Mouse (Mus musculus) kidney, postnatal 0 days (tissue): Measurements from ENCODE around the gene St13. TPM values are rescaled to one million over a fixed set of nuclear protein-coding genes. Genes with fewer than 3 reads are reported as not detected.

Experiments
- ATAC-seq: fragments of 200-750 bp; cut with Nextera tagmentation; replicated peaks from 2 replicates; pipeline ENCODE4 v1.8.0; 2017; ENCODE audit warnings: low read depth, moderate number of reproducible peaks, moderate TSS enrichment, moderate library complexity; ENCODE audit not compliant: low FRiP score
- DNase-seq: peaks from one replicate; pipeline ENCODE4 v3.0.0-alpha.2; 2016; ENCODE audit warnings: low spot score
- H3K27ac ChIP-seq: fragments of 300-500 bp; sonication (generic); 2 replicates; pipeline ENCODE4 v1.5.1; 2014; ENCODE audit warnings: mild to moderate bottlenecking
- H3K27me3 ChIP-seq: fragments of 300-500 bp; sonication (generic); 2 replicates; pipeline ENCODE4 v1.6.1; 2014; ENCODE audit warnings: low read length, mixed read lengths; ENCODE audit not compliant: insufficient read depth
- H3K36me3 ChIP-seq: fragments of 300-500 bp; sonication (generic); 2 replicates; pipeline ENCODE4 v1.6.1; 2014; ENCODE audit warnings: low read length, mixed read lengths; ENCODE audit not compliant: insufficient read depth
- H3K4me1 ChIP-seq: fragments of 300-500 bp; sonication (generic); replicated peaks from 2 replicates; pipeline ENCODE4 v1.6.1; 2014; ENCODE audit warnings: antibody characterized with exemption, low read length, mixed read lengths; ENCODE audit not compliant: insufficient read depth
- H3K4me2 ChIP-seq: fragments of 300-500 bp; sonication (generic); 2 replicates; pipeline ENCODE4 v1.6.1; 2014; ENCODE audit warnings: mild to moderate bottlenecking, low read length, moderate library complexity, mixed read lengths
- H3K4me3 ChIP-seq: fragments of 300-500 bp; sonication (generic); replicated peaks from 2 replicates; pipeline ENCODE4 v1.5.1; 2014; ENCODE audit warnings: low read depth, low read length
- H3K9ac ChIP-seq: fragments of 300-500 bp; sonication (generic); 2 replicates; pipeline ENCODE4 v1.6.1; 2014; ENCODE audit warnings: low read depth, low read length
- H3K9me3 ChIP-seq: fragments of 300-500 bp; sonication (generic); replicated peaks from 2 replicates; pipeline ENCODE4 v1.6.1; 2016; ENCODE audit warnings: low read length, inconsistent platforms, mixed read lengths
- CTCF ChIP-seq: IDR thresholded peaks from 2 replicates; pipeline ENCODE4 v1.5.1; 2016; ENCODE audit warnings: antibody characterized with exemption, low read depth, mild to moderate bottlenecking, moderate library complexity
- WGBS: fragments of 180-500 bp; shearing (Covaris S2); extraction: QIAGEN DNeasy Blood & Tissue Kit; methylation state at CpG from one replicate; pipeline ENCODE4 v1.1.7; 2014; 5-methylcytosine and 5-hydroxymethylcytosine counted together
- polyA plus RNA-seq: library from polyadenylated mRNA; unstranded; fragments of >200 nt; fragmentation: Nextera tagmentation; extraction: Ambion mirVana; gene quantifications from 2 replicates; pipeline ENCODE4 v1.2.1, GENCODE M21; 2015

St13 gene
- polyA plus RNA-seq, 1 experiment from 2014 or later, result 173 TPM

- no peak overlapping the region for H3K27ac ChIP-seq
- no peak overlapping the region for H3K9ac ChIP-seq
- H3K4me2 ChIP-seq, result no peak overlapping the region
- no peaks in the 10 kb centered on the region for H3K9me3 ChIP-seq
- WGBS, result 85% methylated on average over 11 of the region's 11 CpGs
- no peaks in the 10 kb centered on the region for H3K27me3 ChIP-seq
- no peak for TF ChIP-seq CTCF
- H3K4me3 ChIP-seq, result no peak overlapping the region
- no peaks in the 10 kb centered on the region for H3K4me1 ChIP-seq
- ATAC-seq (no peak), DNase-seq (no peak)
- H3K36me3 ChIP-seq, result peaks cover 41% of the 10 kb centered on the region
These were observed 25.3 kb downstream of the St13 start for GRCm38 (mm10) chr15:81374621-81375020.

- Histone ChIP-seq H3K4me3 (no peak overlapping the region), H3K27ac (no peak overlapping the region), H3K27me3 (no peaks in the 10 kb centered on the region), H3K9ac (no peak overlapping the region), H3K36me3 (peaks cover 50% of the 10 kb centered on the region), H3K4me2 (no peak overlapping the region), H3K4me1 (no peaks in the 10 kb centered on the region), H3K9me3 (no peaks in the 10 kb centered on the region)
- WGBS, result 88% methylated on average over 1 of the region's 1 CpGs
- TF ChIP-seq CTCF, result no peak
- no peak for ATAC-seq
- no peak for DNase-seq
These were observed 29.5 kb downstream of the St13 start for GRCm38 (mm10) chr15:81370356-81370755.

- no peak overlapping the region for H3K4me3 ChIP-seq
- no peak overlapping the region for H3K4me2 ChIP-seq
- ATAC-seq (no peak), DNase-seq (no peak)
- no peaks in the 10 kb centered on the region for H3K27me3 ChIP-seq
- H3K9me3 ChIP-seq, result no peaks in the 10 kb centered on the region
- no peak overlapping the region for H3K27ac ChIP-seq
- 65% methylated on average over 1 of the region's 1 CpGs for WGBS
- peaks cover 53% of the 10 kb centered on the region for H3K36me3 ChIP-seq
- TF ChIP-seq CTCF, result no peak
- no peaks in the 10 kb centered on the region for H3K4me1 ChIP-seq
- no peak overlapping the region for H3K9ac ChIP-seq
These were observed 31.3 kb downstream of the St13 start for GRCm38 (mm10) chr15:81368601-81369000.

- Histone ChIP-seq H3K4me2 (no peak overlapping the region), H3K9me3 (no peaks in the 10 kb centered on the region), H3K4me1 (0 out of 2 replicates have a peak, but pooled peaks cover 3% of the 10 kb centered on the region), H3K27ac (no peak overlapping the region), H3K27me3 (no peaks in the 10 kb centered on the region), H3K36me3 (peaks cover 37% of the 10 kb centered on the region), H3K9ac (no peak overlapping the region), H3K4me3 (no peak overlapping the region)
- TF ChIP-seq CTCF, result no peak
- ATAC-seq, result no peak
- no peak for DNase-seq
- 61% methylated on average over 4 of the region's 4 CpGs for WGBS
These were observed 33.6 kb downstream of the St13 start for GRCm38 (mm10) chr15:81366241-81366640.

GRCm38 (mm10) chr15:81365246-81365645 lies 34.6 kb downstream of the St13 start:
- H3K4me3 ChIP-seq, result no peak overlapping the region
- DNase-seq, result no peak
- peaks cover 28% of the 10 kb centered on the region for H3K36me3 ChIP-seq
- no peak overlapping the region for H3K4me2 ChIP-seq
- H3K27me3 ChIP-seq, result no peaks in the 10 kb centered on the region
- ATAC-seq, result no peak
- 86% methylated on average over 8 of the region's 8 CpGs for WGBS
- no peaks in the 10 kb centered on the region for H3K9me3 ChIP-seq
- TF ChIP-seq CTCF, result no peak
- 0 out of 2 replicates have a peak, but pooled peaks cover 3% of the 10 kb centered on the region for H3K4me1 ChIP-seq
- H3K27ac ChIP-seq, result no peak overlapping the region
- H3K9ac ChIP-seq, result no peak overlapping the region

GRCm38 (mm10) chr15:81364271-81364670 lies 35.6 kb downstream of the St13 start:
- ATAC-seq (no peak), DNase-seq (no peak)
- Histone ChIP-seq H3K9me3 (no peaks in the 10 kb centered on the region), H3K4me2 (no peak overlapping the region), H3K36me3 (peaks cover 26% of the 10 kb centered on the region), H3K27ac (no peak overlapping the region), H3K9ac (no peak overlapping the region), H3K4me1 (peaks cover 12% of the 10 kb centered on the region; the same call in 1 of the 2 replicates), H3K27me3 (no peaks in the 10 kb centered on the region), H3K4me3 (no peak overlapping the region)
- no peak for TF ChIP-seq CTCF
- WGBS, result 92% methylated on average over 1 of the region's 1 CpGs

- Histone ChIP-seq H3K27me3 (no peaks in the 10 kb centered on the region), H3K4me2 (no peak overlapping the region), H3K9ac (no peak overlapping the region), H3K9me3 (no peaks in the 10 kb centered on the region), H3K36me3 (peaks cover 16% of the 10 kb centered on the region), H3K4me1 (peaks cover 13% of the 10 kb centered on the region; the same call in 1 of the 2 replicates), H3K27ac (no peak overlapping the region), H3K4me3 (no peak overlapping the region)
- 68% methylated on average over 1 of the region's 1 CpGs for WGBS
- DNase-seq (no peak), ATAC-seq (no peak)
- TF ChIP-seq CTCF, result no peak
These were observed 37.4 kb downstream of the St13 start for GRCm38 (mm10) chr15:81362501-81362900.
